Mouse (Mus musculus) kidney, embryonic 15.5 days (tissue): ENCODE data around the gene Ercc4. TPM values are rescaled to one million over a fixed set of nuclear protein-coding genes. Genes with fewer than 3 reads are reported as not detected.

Experiments used
- ATAC-seq: fragments of 200-750 bp; cut with Nextera tagmentation; replicated peaks from 2 replicates; pipeline ENCODE4 v1.8.0; 2017; ENCODE audit warnings: moderate TSS enrichment; ENCODE audit not compliant: low FRiP score
- H3K27ac ChIP-seq: fragments of 300-500 bp; sonication (generic); 2 replicates; pipeline ENCODE4 v1.5.1; 2015; ENCODE audit warnings: mild to moderate bottlenecking, inconsistent platforms
- H3K27me3 ChIP-seq: fragments of 300-500 bp; sonication (generic); 2 replicates; pipeline ENCODE4 v1.6.1; 2015; ENCODE audit warnings: inconsistent platforms
- H3K36me3 ChIP-seq: fragments of 300-500 bp; sonication (generic); 2 replicates; pipeline ENCODE4 v1.6.1; 2015; ENCODE audit warnings: inconsistent platforms
- H3K4me1 ChIP-seq: fragments of 300-500 bp; sonication (generic); 2 replicates; pipeline ENCODE4 v1.6.1; 2015; ENCODE audit warnings: inconsistent platforms
- H3K4me2 ChIP-seq: fragments of 300-500 bp; sonication (generic); 2 replicates; pipeline ENCODE4 v1.6.1; 2015; ENCODE audit warnings: moderate library complexity, mild to moderate bottlenecking, inconsistent platforms
- H3K4me3 ChIP-seq: fragments of 300-500 bp; sonication (generic); replicated peaks from 2 replicates; pipeline ENCODE4 v1.5.1; 2015; ENCODE audit warnings: mild to moderate bottlenecking, inconsistent platforms
- H3K9ac ChIP-seq: fragments of 300-500 bp; sonication (generic); 2 replicates; pipeline ENCODE4 v1.6.1; 2015; ENCODE audit warnings: mild to moderate bottlenecking, inconsistent platforms
- H3K9me3 ChIP-seq: fragments of 300-500 bp; sonication (generic); replicated peaks from 2 replicates; pipeline ENCODE4 v1.6.1; 2016; ENCODE audit warnings: inconsistent platforms
- WGBS: fragments of 180-500 bp; shearing (Covaris S2); methylation state at CpG from one replicate; pipeline ENCODE4 v1.1.7; 2015; ENCODE audit warnings: mixed read lengths; 5-methylcytosine and 5-hydroxymethylcytosine counted together
- polyA plus RNA-seq: library from polyadenylated mRNA; unstranded; fragments of >200 nt; fragmentation: Nextera tagmentation; extraction: Ambion mirVana; gene quantifications from 2 replicates; pipeline ENCODE4 v1.2.1, GENCODE M21; 2015

The Ercc4 gene
- polyA plus RNA-seq, 1 experiment from 2014 or later: 14.0 TPM

DNA sequence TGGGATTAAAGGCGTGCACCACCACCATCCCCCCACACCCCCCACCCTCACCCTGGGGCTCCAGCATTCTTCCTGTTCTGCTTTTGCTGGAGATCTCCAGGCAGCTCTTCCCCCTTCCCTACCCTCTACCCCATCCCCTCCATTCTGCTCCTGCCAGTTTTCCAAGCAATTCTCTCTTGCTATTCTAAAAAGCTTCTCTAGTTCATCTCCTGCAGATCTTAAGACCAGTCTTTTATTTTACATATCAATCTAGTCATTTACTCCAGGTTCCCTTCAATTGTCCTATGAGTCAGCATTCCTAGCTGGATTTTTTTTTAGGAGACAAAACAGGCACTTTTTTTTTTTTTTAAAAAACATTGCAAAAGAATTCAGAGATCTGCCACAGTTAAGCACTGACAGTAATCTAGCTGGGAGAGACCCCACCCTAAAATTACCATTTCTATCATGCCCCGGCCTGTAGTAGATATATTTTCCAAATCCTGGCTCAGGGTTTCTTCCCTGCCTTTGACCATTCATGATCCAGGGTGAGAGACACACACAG, 9.3 kb downstream of the Ercc4 start:
- no peak for ATAC-seq
- no peak overlapping the region for H3K9ac ChIP-seq
- H3K9me3 ChIP-seq: no peaks in the 10 kb centered on the region
- H3K27me3 ChIP-seq: no peaks in the 10 kb centered on the region
- H3K27ac ChIP-seq: no peak overlapping the region
- 93% methylated on average over 2 of the region's 2 CpGs for whole genome bisulfite sequencing
- peaks cover 76% of the 10 kb centered on the region for H3K36me3 ChIP-seq
- no peak overlapping the region for H3K4me2 ChIP-seq
- H3K4me1 ChIP-seq: no peaks in the 10 kb centered on the region
- no peak overlapping the region for H3K4me3 ChIP-seq

DNA sequence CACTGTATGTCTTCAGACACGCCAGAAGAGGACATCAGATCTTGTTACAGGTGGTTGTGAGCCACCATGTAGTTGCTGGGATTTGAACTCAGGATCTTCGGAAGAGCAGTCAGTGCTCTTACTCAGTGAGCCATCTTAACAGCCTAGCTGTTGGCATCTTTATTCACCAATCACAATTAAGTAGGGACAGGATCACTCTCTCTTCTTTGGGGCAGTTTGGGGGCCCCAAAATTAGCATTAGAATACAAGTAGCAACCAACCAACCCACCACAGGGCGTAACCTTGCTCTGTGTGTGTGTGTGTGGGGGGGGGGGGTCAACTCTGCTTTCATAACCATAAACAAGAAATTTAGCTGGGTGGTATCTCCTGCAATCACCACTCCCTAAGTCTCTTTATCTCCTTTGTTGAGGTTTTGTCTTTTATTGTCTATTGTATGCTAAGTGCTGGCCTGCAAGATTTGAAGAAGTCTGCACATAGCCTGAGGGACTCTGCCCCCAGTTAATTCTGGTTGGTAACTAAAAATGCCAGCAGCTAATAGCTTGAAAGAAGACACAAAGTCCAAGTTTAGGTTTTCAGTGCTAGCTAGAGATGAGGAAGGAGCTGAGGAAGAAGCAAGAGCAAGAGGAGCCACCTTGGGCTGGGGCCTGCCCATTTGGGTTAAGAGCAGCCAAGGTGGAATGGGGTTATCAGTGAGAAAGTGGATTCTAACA, 10.3 kb downstream of the Ercc4 start:
- Histone ChIP-seq H3K36me3 (peaks cover 76% of the 10 kb centered on the region), H3K4me3 (no peak overlapping the region), H3K4me1 (no peaks in the 10 kb centered on the region), H3K4me2 (no peak overlapping the region), H3K9ac (no peak overlapping the region), H3K27ac (no peak overlapping the region), H3K27me3 (no peaks in the 10 kb centered on the region), H3K9me3 (no peaks in the 10 kb centered on the region)
- WGBS: 95% methylated on average over 3 of the region's 3 CpGs
- no peak for ATAC-seq

DNA sequence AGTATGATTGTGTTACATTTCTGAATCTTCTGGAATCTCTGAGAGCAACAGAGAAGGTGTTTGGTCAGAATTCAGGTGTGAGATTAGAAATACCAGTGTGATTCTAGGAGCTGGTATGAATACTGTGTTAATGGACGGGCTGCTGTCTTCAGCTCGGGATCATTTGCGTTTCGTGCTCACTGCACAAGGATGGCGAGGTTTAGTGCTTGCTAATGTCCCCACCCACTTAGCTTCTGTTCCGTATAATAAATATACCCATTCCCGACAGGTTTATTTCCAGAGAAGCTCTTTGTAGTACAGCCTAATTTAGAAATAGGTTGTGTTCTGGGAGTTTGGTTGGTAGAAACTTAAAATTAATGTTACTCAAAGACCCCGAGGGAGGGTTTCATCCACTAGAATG, 15.9 kb downstream of the Ercc4 start:
- no peak for ATAC-seq
- no peaks in the 10 kb centered on the region for H3K9me3 ChIP-seq
- H3K4me1 ChIP-seq: no peaks in the 10 kb centered on the region
- H3K27me3 ChIP-seq: no peaks in the 10 kb centered on the region
- no peak overlapping the region for H3K27ac ChIP-seq
- WGBS: 63% methylated on average over 8 of the region's 8 CpGs
- no peak overlapping the region for H3K4me2 ChIP-seq
- H3K4me3 ChIP-seq: no peak overlapping the region
- H3K9ac ChIP-seq: no peak overlapping the region
- peaks cover 94% of the 10 kb centered on the region for H3K36me3 ChIP-seq

DNA sequence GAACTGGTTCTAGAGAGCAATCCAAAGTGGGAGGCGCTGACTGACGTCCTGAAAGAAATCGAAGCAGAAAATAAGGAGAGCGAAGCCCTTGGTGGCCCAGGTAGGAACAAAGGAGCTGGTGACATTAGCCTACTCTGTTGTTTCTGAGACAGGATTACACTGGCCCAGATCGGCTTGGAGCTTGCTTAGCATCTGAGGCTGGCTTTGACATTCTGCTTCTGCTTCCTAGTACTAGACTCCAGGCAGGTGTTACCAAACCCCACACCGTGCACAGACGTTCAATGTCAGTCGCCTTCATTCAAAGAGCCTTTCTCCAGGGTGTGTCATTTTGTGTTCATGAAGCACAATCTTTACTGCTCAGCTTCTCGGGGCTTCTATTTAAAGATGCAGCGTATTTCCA, 18.1 kb downstream of the Ercc4 start:
- 96% methylated on average over 10 of the region's 10 CpGs for WGBS
- Histone ChIP-seq H3K36me3 (peaks cover 92% of the 10 kb centered on the region), H3K27me3 (no peaks in the 10 kb centered on the region), H3K27ac (no peak overlapping the region), H3K9ac (no peak overlapping the region), H3K4me1 (no peaks in the 10 kb centered on the region), H3K9me3 (no peaks in the 10 kb centered on the region), H3K4me3 (no peak overlapping the region), H3K4me2 (no peak overlapping the region)
- ATAC-seq: no peak

DNA sequence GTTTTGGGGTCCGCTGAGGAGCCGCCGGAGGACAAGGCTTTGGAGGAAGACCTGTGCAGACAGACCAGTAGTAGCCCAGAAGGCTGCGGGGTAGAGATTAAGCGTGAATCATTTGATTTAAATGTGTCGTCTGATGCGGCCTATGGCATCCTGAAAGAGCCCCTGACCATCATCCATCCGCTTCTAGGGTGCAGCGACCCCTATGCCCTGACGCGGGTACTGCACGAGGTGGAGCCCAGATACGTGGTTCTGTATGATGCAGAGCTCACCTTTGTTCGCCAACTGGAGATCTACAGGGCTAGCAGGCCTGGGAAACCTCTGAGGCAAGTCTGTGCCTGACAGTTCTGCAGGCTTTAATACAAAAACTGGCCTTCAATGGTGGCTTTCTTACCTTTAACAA, 20.9 kb downstream of the Ercc4 start:
- no peak overlapping the region for H3K27ac ChIP-seq
- H3K27me3 ChIP-seq: no peaks in the 10 kb centered on the region
- H3K4me2 ChIP-seq: no peak overlapping the region
- ATAC-seq: no peak
- H3K36me3 ChIP-seq: peaks cover 74% of the 10 kb centered on the region
- 59% methylated on average over 14 of the region's 14 CpGs for WGBS
- H3K9me3 ChIP-seq: no peaks in the 10 kb centered on the region
- no peaks in the 10 kb centered on the region for H3K4me1 ChIP-seq
- H3K9ac ChIP-seq: no peak overlapping the region
- H3K4me3 ChIP-seq: no peak overlapping the region

DNA sequence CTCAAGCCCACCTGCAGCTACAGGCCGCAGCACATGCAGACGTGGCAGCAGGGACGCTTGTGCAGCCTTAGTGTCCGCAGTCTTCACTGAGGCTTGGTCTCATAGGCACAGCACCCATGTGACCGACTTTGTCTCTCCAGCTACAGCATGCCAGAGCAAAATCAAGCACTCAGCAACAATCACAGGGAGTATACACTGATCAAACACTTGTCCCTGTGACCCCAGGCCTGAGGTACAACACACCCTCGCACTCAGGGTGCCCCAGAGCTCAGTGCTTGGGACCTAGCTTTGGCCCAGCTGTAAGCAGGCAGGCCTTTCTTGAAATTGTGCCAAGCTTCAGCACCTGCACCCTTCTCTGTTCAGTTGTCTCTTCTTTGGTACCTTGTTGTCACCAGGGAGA, 31.7 kb downstream of the Ercc4 start:
- 90% methylated on average over 6 of the region's 6 CpGs for WGBS
- Histone ChIP-seq H3K4me2 (no peak overlapping the region), H3K36me3 (peaks cover 32% of the 10 kb centered on the region), H3K9me3 (no peaks in the 10 kb centered on the region), H3K4me1 (no peaks in the 10 kb centered on the region), H3K4me3 (no peak overlapping the region), H3K9ac (no peak overlapping the region), H3K27ac (no peak overlapping the region), H3K27me3 (no peaks in the 10 kb centered on the region)
- no peak for ATAC-seq

DNA sequence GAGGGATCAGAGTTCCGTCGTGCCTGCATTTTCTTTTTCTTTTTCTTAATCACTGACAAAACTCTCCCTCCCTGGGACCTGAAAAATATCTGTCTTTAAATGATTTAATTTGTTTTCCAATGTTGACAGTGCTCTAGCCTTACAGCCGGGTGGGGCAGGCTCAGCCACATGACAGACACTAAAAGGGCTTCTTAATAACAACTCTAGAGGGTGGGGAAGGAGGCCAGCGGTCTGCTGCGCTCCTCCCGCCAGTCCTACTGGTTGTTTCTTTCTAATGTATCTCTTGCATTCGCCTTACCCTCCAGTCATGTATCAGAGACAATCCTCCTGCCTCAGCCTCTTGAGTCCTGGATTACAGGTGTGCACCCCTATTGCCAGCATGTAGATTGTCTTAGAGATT, 34.4 kb downstream of the Ercc4 start:
- no peak for ATAC-seq
- Histone ChIP-seq H3K4me1 (no peaks in the 10 kb centered on the region), H3K27ac (no peak overlapping the region), H3K4me2 (no peak overlapping the region), H3K4me3 (no peak overlapping the region), H3K36me3 (peaks cover 60% of the 10 kb centered on the region), H3K9me3 (no peaks in the 10 kb centered on the region), H3K27me3 (no peaks in the 10 kb centered on the region), H3K9ac (no peak overlapping the region)
- 87% methylated on average over 7 of the region's 7 CpGs for WGBS

DNA sequence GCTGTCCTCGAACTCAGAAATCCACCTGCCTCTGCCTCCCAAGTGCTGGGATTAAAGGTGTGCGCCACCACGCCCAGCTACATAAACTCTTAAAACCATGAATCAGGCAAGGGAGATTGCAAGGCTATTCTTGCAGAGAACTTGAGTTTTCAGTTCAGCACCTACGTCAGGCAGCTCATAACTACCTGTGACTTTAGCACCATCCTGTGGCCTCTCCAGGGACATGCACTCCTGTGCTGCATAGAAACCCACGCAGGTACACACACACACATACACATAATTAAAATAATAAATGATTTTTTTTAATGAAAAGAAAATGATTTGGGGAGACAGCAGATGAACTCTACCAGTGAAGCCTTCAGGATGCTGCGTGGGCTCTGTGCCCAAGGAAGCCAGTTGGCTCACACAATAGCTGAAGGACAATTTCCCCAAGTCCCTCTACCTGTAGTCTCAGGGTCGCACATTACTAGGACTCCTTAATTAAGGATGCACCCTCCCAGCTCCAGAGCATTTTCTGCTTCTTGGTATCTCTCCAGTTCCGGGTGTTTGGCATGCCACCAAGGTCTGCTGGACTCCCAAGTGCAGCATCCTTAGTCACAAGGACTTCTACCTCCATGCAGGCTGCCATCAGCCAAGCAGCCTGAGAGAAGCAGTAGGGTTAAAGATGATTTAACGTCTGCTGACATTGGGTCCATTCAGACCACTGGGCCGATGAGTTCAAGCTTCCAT, 35.4 kb downstream of the Ercc4 start:
- no peak for ATAC-seq
- Histone ChIP-seq H3K27me3 (no peaks in the 10 kb centered on the region), H3K4me3 (no peak overlapping the region), H3K4me2 (no peak overlapping the region), H3K36me3 (peaks cover 69% of the 10 kb centered on the region), H3K27ac (no peak overlapping the region), H3K9me3 (no peaks in the 10 kb centered on the region), H3K9ac (no peak overlapping the region), H3K4me1 (no peaks in the 10 kb centered on the region)
- WGBS: 92% methylated on average over 10 of the region's 10 CpGs

DNA sequence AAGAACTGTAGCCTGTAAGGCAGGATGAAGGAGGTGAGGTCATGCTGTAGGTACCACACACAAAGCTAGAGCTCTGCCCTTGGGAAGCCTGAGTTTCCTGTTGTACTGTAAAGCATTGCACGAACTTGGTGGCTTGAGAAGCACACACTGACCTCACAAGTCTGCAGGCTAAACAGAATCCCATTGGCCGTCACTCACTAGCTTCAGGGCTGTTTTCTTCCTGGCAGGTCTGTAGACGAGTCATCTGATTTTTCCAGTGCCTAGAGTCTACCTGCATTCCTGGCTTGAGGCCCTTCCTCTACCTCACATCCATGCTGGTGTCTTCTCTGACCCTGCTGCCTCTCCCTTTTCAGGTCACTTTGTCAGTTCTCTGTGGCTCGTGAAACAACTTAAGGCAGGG, 36.7 kb downstream of the Ercc4 start:
- Histone ChIP-seq H3K9me3 (no peaks in the 10 kb centered on the region), H3K27ac (no peak overlapping the region), H3K4me2 (no peak overlapping the region), H3K36me3 (peaks cover 65% of the 10 kb centered on the region), H3K9ac (no peak overlapping the region), H3K4me1 (no peaks in the 10 kb centered on the region), H3K27me3 (no peaks in the 10 kb centered on the region), H3K4me3 (no peak overlapping the region)
- 80% methylated on average over 4 of the region's 4 CpGs for WGBS
- no peak for ATAC-seq

DNA sequence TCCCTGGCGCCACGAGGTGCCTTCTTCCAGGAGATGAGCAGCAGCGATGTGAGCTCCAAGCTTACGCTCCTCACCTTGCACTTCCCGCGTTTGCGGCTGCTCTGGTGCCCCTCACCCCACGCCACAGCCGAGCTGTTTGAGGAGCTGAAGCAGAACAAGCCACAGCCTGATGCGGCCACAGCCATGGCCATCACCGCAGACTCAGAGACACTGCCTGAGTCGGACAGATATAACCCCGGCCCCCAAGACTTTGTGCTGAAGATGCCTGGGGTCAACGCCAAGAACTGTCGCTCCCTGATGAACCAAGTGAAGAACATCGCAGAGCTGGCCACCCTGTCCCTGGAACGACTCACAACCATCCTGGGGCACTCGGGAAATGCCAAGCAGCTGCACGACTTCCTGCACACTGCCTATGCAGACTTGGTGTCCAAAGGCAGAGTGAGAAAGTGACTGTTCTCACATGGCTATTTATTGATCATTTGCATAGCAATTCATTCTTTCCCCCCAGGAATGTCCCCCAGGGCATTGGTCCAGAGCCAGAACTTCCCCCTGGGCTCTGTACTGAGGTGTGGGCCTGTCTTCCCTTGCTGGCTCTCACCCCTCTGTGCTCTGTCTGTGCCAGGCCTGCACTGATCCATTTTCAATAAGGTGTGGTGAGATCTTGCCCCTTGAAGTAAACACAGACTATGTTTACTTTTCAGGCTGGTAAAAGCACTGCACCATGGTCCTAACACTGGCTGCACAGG, 38.5 kb downstream of the Ercc4 start:
- Histone ChIP-seq H3K36me3 (peaks cover 60% of the 10 kb centered on the region), H3K4me1 (no peaks in the 10 kb centered on the region), H3K4me3 (no peak overlapping the region), H3K4me2 (no peak overlapping the region), H3K27me3 (no peaks in the 10 kb centered on the region), H3K9ac (no peak overlapping the region), H3K9me3 (no peaks in the 10 kb centered on the region), H3K27ac (no peak overlapping the region)
- no peak; the same call in 1 of the 2 replicates for ATAC-seq
- 86% methylated on average over 19 of the region's 19 CpGs for WGBS

DNA sequence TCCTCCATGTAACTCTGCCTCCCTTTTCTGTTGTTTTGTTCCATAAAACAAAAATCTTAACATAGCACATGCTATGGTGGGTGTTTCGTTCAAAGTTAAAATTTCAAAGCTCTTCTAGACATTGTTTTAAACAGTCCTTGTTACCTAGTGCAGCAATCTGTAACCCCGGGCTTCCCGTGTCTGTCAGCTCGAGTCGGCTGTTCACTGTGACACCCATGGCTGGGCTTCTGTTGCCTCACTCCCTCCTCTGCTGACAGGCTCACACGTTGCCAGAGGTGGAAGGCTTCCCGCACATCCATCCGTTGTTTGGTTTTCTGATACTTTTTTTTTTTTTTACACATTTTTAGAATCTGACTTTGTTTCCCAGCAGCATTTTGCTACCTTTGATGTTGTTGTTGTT, 40.5 kb downstream of the Ercc4 start:
- 81% methylated on average over 8 of the region's 8 CpGs for WGBS

DNA sequence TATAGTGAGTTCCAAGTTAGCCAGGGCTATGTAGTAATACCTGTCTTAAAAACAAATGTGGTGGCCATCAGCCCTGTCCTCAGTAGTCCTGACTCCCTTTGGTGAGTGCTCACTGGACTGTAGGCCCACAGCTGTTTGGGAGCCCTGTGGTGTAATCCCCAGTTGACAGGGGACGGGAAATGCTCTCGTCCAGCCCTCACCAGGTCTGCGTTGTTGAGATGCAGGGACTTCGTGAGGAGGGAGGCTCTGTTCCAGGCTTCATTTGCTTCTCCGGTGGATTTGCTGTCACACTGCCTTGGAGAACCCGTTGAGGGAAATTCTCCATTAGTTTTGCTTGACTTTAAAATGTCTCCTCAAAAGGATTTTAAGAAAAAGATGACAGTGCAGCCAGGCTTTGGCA, 41.3 kb downstream of the Ercc4 start:
- no peak for ATAC-seq
- WGBS: 85% methylated on average over 6 of the region's 6 CpGs
- H3K36me3 ChIP-seq: peaks cover 44% of the 10 kb centered on the region

More for the DNA sequence above, 40.5 kb downstream of the Ercc4 start:
- Histone ChIP-seq H3K4me1 (no peaks in the 10 kb centered on the region), H3K27ac (no peak overlapping the region), H3K9ac (no peak overlapping the region), H3K36me3 (peaks cover 47% of the 10 kb centered on the region), H3K4me3 (no peak overlapping the region), H3K4me2 (no peak overlapping the region), H3K27me3 (no peaks in the 10 kb centered on the region), H3K9me3 (no peaks in the 10 kb centered on the region)
- no peak for ATAC-seq

More for the DNA sequence above, 41.3 kb downstream of the Ercc4 start:
- Histone ChIP-seq H3K4me3 (no peak overlapping the region), H3K27me3 (no peaks in the 10 kb centered on the region), H3K9ac (no peak overlapping the region), H3K9me3 (no peaks in the 10 kb centered on the region), H3K4me1 (no peaks in the 10 kb centered on the region), H3K27ac (no peak overlapping the region), H3K4me2 (no peak overlapping the region)
